Mouse (Mus musculus) heart, postnatal 0 days (tissue): ENCODE measurements around the gene Atad5.

ENCODE experiments used
- CTCF ChIP-seq: IDR thresholded peaks from 2 replicates; pipeline ENCODE4 v1.5.1; 2016; ENCODE audit warnings: antibody characterized with exemption, control low read depth, low read depth
- EP300 ChIP-seq: IDR thresholded peaks from 2 replicates; pipeline ENCODE4 v1.6.1; 2016; ENCODE audit warnings: antibody characterized with exemption, low read depth

DNA sequence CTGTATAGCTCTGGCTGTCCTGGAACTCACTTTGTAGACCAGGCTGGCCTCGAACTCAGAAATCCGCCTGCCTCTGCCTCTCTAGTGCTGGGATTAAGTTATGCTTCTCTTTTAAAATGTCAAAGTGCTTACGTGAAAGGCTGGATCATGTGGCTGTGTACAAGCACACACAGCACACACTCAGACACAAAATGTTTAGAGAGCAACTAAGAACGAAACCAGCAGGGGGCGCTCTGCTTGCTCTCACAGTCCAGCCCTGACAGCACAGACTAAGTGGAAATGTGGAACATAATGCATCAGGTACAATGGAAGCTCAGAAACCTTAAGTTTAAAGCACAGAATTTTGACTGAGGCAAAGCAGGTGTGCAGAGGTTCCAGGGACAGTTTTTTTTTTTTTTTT is 2.4 kb upstream of the Atad5 start:
- TF ChIP-seq CTCF (peak; percentile 82), EP300 (no peak)
